Mouse (Mus musculus): Measurements from ENCODE around the gene Nox4.
"Not testable (repeated sequence)": the region's sequence is repeated elsewhere in the genome, so short reads cannot be mapped to it uniquely, and the experiment has no call there.

The Nox4 gene

DNA sequence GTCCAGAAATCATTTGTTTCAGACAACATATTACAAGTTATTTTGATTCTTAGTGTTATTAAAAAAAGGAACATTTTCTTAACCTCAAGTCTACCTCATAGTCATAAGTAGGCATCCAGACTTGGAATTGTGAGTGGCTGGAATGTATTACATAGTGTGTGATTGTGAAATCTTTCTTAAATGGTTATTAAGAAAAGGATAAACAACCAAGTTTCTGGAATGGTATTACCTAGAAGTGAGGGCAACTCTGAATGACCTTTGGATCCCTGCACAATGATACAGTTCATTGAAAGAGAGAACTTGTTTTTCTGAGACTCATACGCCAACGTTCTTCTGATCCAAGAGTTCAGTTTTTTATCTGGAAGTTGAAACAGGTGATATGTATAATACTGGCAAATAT is 125.4 kb downstream of the Nox4 start:
- DNase-seq (ENCODE audit: low spot score in 2 of 2): no peak

DNA sequence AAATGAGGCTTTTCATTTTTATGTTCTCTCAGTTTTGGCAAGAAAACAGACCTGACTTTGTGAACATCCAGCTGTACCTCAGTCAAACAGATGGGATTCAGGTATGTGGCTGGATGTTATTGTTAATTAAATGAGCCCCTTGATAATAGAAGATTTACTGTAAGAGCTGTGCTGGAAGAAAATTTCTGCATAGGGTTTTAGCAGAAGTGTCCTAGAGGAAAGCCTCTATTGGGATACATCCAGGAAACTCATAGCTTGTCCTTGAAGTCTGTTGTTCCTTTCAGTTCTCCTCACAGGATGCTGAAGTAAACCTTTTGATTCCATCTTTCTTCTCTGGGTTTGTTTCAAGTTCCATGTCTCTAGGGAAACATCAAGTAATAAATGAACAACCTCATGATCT is 128.4 kb downstream of the Nox4 start:
- no peak for DNase-seq (ENCODE audit: low spot score in 2 of 2)

DNA sequence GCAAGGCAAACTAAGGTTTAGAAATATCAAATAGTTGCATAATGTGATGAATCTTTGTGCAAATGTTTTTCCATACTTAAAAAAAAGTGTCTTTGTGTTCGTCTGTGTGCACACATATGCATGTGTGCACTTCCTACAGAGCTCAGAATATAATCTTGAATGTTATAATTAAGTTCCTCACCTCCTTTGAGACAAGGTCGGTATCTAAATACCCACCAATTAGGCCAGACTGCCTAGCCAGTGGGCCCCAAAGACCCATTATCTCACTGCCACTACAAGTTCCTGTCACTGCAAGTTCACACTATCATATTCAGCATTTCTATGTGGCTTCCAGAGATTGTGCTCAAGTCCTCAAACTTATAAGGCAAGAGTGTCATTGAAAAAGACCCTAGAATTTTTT is 129.0 kb downstream of the Nox4 start:
- no peak for DNase-seq (ENCODE audit: low spot score in 2 of 2)

DNA sequence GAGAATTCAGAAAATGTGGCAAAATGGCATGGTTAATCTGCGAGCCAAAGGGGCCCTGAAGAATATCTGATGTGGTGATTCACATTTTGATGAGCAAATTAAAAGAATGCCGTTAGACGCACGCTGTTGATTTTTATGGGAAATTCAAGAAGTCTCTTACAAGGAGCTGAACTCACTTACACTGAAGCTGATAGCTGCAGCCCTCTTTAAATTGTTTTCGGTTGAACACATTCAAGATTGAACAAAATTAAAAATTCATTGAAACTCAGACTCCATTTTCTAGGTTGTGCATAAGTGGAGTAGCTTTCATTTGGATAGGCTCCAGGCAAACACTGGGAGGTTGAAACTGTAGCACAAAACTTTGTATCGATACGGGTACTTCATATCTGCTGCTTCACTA is 151.1 kb downstream of the Nox4 start:
- DNase-seq (ENCODE audit: low spot score in 2 of 2): no peak

DNA sequence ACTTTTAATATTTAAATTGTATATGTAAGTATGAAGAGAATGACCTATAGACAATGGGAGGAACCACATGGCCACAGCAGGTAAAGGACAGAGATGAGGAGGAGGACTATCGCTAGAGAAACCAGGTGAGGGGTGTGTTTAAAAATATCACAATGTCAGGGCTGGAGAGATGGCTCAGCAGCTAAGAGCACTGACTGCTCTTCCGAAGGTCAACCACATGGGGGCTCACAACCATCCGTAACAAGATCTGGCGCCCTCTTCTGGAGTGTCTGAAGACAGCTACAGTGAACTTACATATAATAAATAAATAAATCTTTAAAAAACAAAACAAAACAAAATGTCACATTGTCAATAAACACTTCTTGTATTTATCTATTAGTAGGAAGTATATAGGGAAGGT is 165.5 kb downstream of the Nox4 start:
- not testable (repeated sequence) for DNase-seq (ENCODE audit: low spot score in 2 of 2)

DNA sequence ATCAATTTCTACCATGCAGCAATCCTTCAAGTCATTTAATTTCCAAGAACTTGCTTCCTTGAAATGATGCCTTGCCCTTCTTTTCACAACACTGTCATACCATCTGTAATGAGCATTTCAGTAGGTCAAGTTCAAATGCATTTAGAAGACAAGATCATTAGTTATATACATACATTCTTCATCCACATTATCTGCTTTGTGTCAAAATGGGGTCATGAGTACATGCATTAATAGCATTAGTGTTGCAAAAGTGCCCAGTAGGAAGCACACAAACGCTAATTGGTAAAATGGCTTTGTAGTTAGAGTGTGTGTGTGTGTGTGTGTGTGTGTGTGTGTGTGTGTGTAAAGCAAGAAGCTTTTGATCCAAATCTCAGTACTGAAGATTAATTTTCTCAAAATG is 167.4 kb downstream of the Nox4 start:
- DNase-seq (ENCODE audit: low spot score in 2 of 2): no peak

Measured in left cerebral cortex, adult 9 months (tissue).